Mouse (Mus musculus) olfactory bulb, adult 2 months (tissue): Measurements from ENCODE around the gene Fryl.

Experiments
- CTCF ChIP-seq: fragments of 200-500 bp; IDR thresholded peaks from 2 replicates; pipeline ENCODE4 v1.5.1; 2012; ENCODE audit warnings: low read depth, mild to moderate bottlenecking, low read length, moderate library complexity; ENCODE audit not compliant: insufficient read depth
- POLR2A ChIP-seq: fragments of 200-500 bp; IDR thresholded peaks from 2 replicates; pipeline ENCODE4 v1.6.1; 2012; ENCODE audit warnings: mild to moderate bottlenecking, low read depth, low read length, moderate library complexity; ENCODE audit not compliant: insufficient read depth

GRCm38 (mm10) chr5:73268636-73269213 lies 12.3 kb upstream of the Fryl start:
- TF ChIP-seq CTCF (no peak), POLR2A (no peak)
